Mouse (Mus musculus) liver, embryonic 14.5 days (tissue): Measurements from ENCODE around the gene Txndc12.

Experiments used
- CTCF ChIP-seq: IDR thresholded peaks from 2 replicates; pipeline ENCODE4 v1.5.1; 2016; ENCODE audit warnings: antibody characterized with exemption, low read depth, control low read depth
- EP300 ChIP-seq: IDR thresholded peaks from 2 replicates; pipeline ENCODE4 v1.6.1; 2016; ENCODE audit warnings: antibody characterized with exemption, low read depth

- TF ChIP-seq EP300 (no peak), CTCF (no peak)
Measured at GRCm38 (mm10) chr4:108825677-108826076, 8.7 kb upstream of the Txndc12 start.
